Mouse (Mus musculus) liver, postnatal 0 days (tissue): ENCODE data around the gene Cfb. TPM values are rescaled to one million over a fixed set of nuclear protein-coding genes. Genes with fewer than 3 reads are reported as not detected.

Experiments
- ATAC-seq: fragments of 200-750 bp; cut with Nextera tagmentation; 2 replicates; pipeline ENCODE4 v1.8.0; 2017; ENCODE audit warnings: mild to moderate bottlenecking, moderate library complexity
- DNase-seq: peaks from one replicate; pipeline ENCODE4 v3.0.0-alpha.2; 2016
- H3K27ac ChIP-seq: fragments of 300-500 bp; sonication (generic); 2 replicates; pipeline ENCODE4 v1.5.1; 2014; ENCODE audit warnings: antibody characterized with exemption, moderate library complexity, mild to moderate bottlenecking, low read depth
- H3K27me3 ChIP-seq: fragments of 300-500 bp; sonication (generic); 2 replicates; pipeline ENCODE4 v1.6.1; 2014; ENCODE audit warnings: low read length, control low read depth, mixed read lengths; ENCODE audit not compliant: insufficient read depth
- H3K36me3 ChIP-seq: fragments of 300-500 bp; sonication (generic); replicated peaks from 2 replicates; pipeline ENCODE4 v1.6.1; 2014; ENCODE audit warnings: mild to moderate bottlenecking, control low read depth, low read length, moderate library complexity, mixed read lengths; ENCODE audit not compliant: insufficient read depth
- H3K4me1 ChIP-seq: fragments of 300-500 bp; sonication (generic); 2 replicates; pipeline ENCODE4 v1.6.1; 2014; ENCODE audit warnings: antibody characterized with exemption, mild to moderate bottlenecking, control low read depth; ENCODE audit not compliant: insufficient read depth
- H3K4me2 ChIP-seq: fragments of 300-500 bp; sonication (generic); 2 replicates; pipeline ENCODE4 v1.6.1; 2014; ENCODE audit warnings: low read depth, mild to moderate bottlenecking, low read length, moderate library complexity, mixed read lengths
- H3K4me3 ChIP-seq: fragments of 300-500 bp; sonication (generic); 2 replicates; pipeline ENCODE4 v1.5.1; 2014; ENCODE audit warnings: low read depth, low read length
- H3K9ac ChIP-seq: fragments of 300-500 bp; sonication (generic); replicated peaks from 2 replicates; pipeline ENCODE4 v1.6.1; 2014; ENCODE audit warnings: mild to moderate bottlenecking, moderate library complexity
- H3K9me3 ChIP-seq: fragments of 300-500 bp; sonication (generic); 2 replicates; pipeline ENCODE4 v1.6.1; 2016; ENCODE audit warnings: mild to moderate bottlenecking, control low read depth, low read length, mixed read lengths
- CTCF ChIP-seq: sonication (generic); IDR thresholded peaks from 2 replicates; pipeline ENCODE4 v1.5.1; 2016; ENCODE audit warnings: antibody characterized with exemption, low read depth
- EP300 ChIP-seq: IDR thresholded peaks from 2 replicates; pipeline ENCODE4 v1.6.1; 2016; ENCODE audit warnings: antibody characterized with exemption, low read depth, mild to moderate bottlenecking
- WGBS: fragments of 180-500 bp; shearing (Covaris S2); extraction: QIAGEN DNeasy Blood & Tissue Kit; methylation state at CpG from one replicate; pipeline ENCODE4 v1.1.7; 2014; ENCODE audit not compliant: insufficient replicate concordance; 5-methylcytosine and 5-hydroxymethylcytosine counted together
- polyA plus RNA-seq: library from polyadenylated mRNA; unstranded; fragments of >200 nt; fragmentation: Nextera tagmentation; extraction: Ambion mirVana; gene quantifications from 2 replicates; pipeline ENCODE4 v1.2.1, GENCODE M21; 2015

The Cfb gene
- polyA plus RNA-seq, 1 experiment from 2014 or later = 847 TPM

DNA sequence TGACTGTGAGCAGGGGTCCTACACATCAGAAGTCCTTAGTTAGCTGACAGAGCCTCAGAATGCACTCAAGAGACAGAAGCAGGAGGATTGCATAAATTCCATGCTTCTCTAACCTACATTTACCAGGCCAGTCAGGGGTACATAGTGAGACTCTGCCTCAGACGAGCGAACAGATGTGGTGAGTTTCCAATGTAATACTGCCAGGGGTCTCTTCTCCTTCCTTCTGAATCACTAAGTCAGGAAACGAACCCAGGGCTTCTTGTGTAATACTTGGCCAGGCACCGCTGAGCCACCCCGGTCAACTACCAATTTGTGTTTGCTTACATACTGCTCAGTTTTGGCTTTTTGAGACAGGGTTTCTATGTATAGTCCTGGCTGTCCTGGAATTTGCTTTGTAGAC lies 25.6 kb upstream of the Cfb start:
- 67% methylated on average over 5 of the region's 5 CpGs for WGBS
- H3K27ac ChIP-seq = no peak overlapping the region
- H3K27me3 ChIP-seq = no peaks in the 10 kb centered on the region
- ATAC-seq = no peak
- H3K4me1 ChIP-seq = peaks cover 2% of the 10 kb centered on the region; the same call in 1 of the 2 replicates
- H3K36me3 ChIP-seq = no peaks in the 10 kb centered on the region
- no peak for TF ChIP-seq EP300
- TF ChIP-seq CTCF = no peak
- no peak overlapping the region for H3K4me3 ChIP-seq
- no peaks in the 10 kb centered on the region; the same call in 1 of the 2 replicates for H3K9me3 ChIP-seq
- H3K4me2 ChIP-seq = no peak overlapping the region
- no peak overlapping the region for H3K9ac ChIP-seq
- DNase-seq = peak; percentile 10

DNA sequence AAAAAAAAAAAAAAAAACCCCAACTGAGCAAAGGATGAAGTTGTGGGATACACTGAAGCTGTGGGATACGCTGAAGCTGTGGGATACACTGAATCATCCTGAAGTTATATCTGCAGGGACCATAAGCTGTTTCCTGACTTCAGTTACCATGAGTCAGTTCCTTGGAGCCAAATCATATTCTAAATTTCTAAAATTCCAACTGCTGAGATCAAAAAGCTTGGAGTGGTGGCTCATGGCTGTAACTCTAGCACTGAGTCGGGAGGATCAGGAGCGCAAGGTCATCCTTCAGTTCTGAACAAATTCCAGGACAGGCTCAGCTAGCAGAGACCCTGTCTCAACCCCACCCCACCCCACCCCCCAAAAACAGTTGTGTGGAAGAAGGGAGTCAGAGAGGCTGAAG lies 23.3 kb upstream of the Cfb start:
- ATAC-seq (no peak), DNase-seq (no peak)
- Histone ChIP-seq H3K4me2 (no peak overlapping the region), H3K9me3 (no peaks in the 10 kb centered on the region), H3K27me3 (no peaks in the 10 kb centered on the region), H3K9ac (no peak overlapping the region), H3K27ac (no peak overlapping the region), H3K36me3 (no peaks in the 10 kb centered on the region), H3K4me3 (no peak overlapping the region), H3K4me1 (peaks cover 5% of the 10 kb centered on the region; the same call in 1 of the 2 replicates)
- WGBS = 84% methylated on average over 3 of the region's 3 CpGs
- TF ChIP-seq CTCF (no peak), EP300 (no peak)

GRCm38 (mm10) chr17:34884704-34885103 lies 22.4 kb upstream of the Cfb start:
- TF ChIP-seq EP300 (no peak), CTCF (no peak)
- 63% methylated on average over 6 of the region's 6 CpGs for WGBS
- Histone ChIP-seq H3K36me3 (no peaks in the 10 kb centered on the region), H3K9me3 (no peaks in the 10 kb centered on the region), H3K9ac (no peak overlapping the region), H3K4me1 (peaks cover 5% of the 10 kb centered on the region), H3K27me3 (no peaks in the 10 kb centered on the region), H3K4me2 (no peak overlapping the region), H3K4me3 (no peak overlapping the region), H3K27ac (no peak overlapping the region)
- DNase-seq (no peak), ATAC-seq (no peak)

- H3K4me3 ChIP-seq = no peak overlapping the region
- H3K9ac ChIP-seq = no peak overlapping the region
- no peaks in the 10 kb centered on the region for H3K27me3 ChIP-seq
- TF ChIP-seq CTCF = peak; percentile 33
- no peak for TF ChIP-seq EP300
- H3K4me2 ChIP-seq = no peak overlapping the region
- ATAC-seq (no peak), DNase-seq (peak; percentile 14)
- H3K36me3 ChIP-seq = no peaks in the 10 kb centered on the region
- no peaks in the 10 kb centered on the region for H3K9me3 ChIP-seq
- H3K27ac ChIP-seq = no peak overlapping the region
- peaks cover 8% of the 10 kb centered on the region for H3K4me1 ChIP-seq
- 53% methylated on average over 3 of the region's 3 CpGs for WGBS
Observed at GRCm38 (mm10) chr17:34883332-34883731, 21.0 kb upstream of the Cfb start.

DNA sequence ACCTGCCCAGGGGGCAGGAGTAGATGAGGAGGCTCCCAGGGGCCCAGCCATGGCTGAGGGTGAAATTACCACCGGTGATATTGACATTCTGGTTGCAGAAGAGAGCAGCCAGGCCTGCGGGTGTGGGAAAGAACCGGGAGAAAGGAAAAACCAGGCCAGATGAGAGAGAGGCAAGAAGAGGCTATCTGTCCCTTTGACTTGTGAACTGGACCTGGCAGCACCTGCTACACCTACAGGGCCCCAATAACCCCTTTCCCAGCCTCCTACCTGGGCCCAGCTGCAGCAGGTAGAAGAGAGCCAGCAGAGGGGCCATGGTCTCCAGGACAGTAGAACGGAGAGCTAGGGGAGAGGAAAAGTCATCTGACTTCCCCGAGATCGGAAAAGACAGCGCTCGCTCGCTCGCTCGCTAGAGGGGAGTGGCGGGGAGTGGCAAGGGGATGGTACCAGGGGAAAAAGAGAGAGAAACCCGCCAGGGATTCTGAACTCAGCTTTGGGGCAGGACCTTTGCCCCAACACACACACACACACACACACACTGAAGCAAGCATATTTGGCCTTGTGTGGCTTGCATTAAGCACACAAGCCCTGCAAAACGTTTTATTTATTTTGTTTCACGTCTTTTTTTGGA lies 19.5 kb upstream of the Cfb start, which contains the start of gene Gm20547:
TSS of gene Gm20547 (minus strand) at position 360 of the 628 bp plus-strand sequence.
- Histone ChIP-seq H3K4me2 (peak within 1 kb of the TSS; percentile 64), H3K36me3 (no peaks in the 10 kb centered on the region), H3K4me1 (peaks cover 8% of the 10 kb centered on the region), H3K27ac (peak within 1 kb of the TSS; percentile 73), H3K9ac (peak within 1 kb of the TSS; percentile 34), H3K27me3 (no peaks in the 10 kb centered on the region), H3K4me3 (peak within 1 kb of the TSS; percentile 39), H3K9me3 (no peaks in the 10 kb centered on the region)
- peak; percentile 60 for DNase-seq
- 18% methylated on average over 15 of the region's 15 CpGs for WGBS
- peak; percentile 71 for ATAC-seq
- TF ChIP-seq CTCF (no peak), EP300 (peak; percentile 9; the same call in 1 of the 2 replicates)

DNA sequence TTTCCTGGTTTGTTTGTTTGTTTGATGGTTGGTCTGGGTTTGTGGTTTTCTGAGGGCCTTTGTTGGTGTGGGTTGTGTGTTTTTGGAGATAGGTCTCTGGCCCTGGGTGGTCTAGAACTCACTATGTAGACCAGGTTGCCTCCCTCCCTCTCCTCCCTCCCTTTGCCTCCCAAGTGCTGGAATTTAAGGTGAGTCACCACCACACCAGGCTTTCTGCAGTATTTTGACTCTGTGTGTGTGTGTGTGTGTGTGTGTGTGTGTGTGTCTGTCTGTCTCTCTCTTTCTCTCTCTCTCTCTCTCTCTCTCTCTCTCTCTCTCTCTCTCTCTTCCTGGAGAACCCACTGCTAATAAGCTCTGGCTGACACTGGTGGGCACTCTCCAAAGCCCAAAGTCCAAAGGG lies 18.8 kb upstream of the Cfb start:
- TF ChIP-seq EP300 = no peak
- TF ChIP-seq CTCF = no peak
- Histone ChIP-seq H3K4me3 (no peak overlapping the region; the same call in 1 of the 2 replicates), H3K9ac (no peak overlapping the region), H3K27me3 (no peaks in the 10 kb centered on the region), H3K9me3 (no peaks in the 10 kb centered on the region), H3K4me1 (peaks cover 8% of the 10 kb centered on the region), H3K27ac (peak overlapping the region; percentile 73), H3K36me3 (no peaks in the 10 kb centered on the region), H3K4me2 (peak overlapping the region; percentile 64)
- peak; percentile 11 for DNase-seq
- ATAC-seq = no peak
